Mouse (Mus musculus) liver, embryonic 11.5 days (tissue): ENCODE measurements around the gene Fgfr2. TPM values are rescaled to one million over a fixed set of nuclear protein-coding genes. Genes with fewer than 3 reads are reported as not detected.

Experiments
- ATAC-seq: fragments of 200-750 bp; cut with Nextera tagmentation; replicated peaks from 2 replicates; pipeline ENCODE4 v1.8.0; 2017; ENCODE audit warnings: moderate number of reproducible peaks, mild to moderate bottlenecking, moderate TSS enrichment, moderate library complexity; ENCODE audit not compliant: low FRiP score
- DNase-seq: peaks from one replicate; pipeline ENCODE4 v3.0.0-alpha.2; 2017; ENCODE audit warnings: low spot score
- H3K27ac ChIP-seq: fragments of 300-500 bp; sonication (generic); 2 replicates; pipeline ENCODE4 v1.5.1; 2014; ENCODE audit warnings: mild to moderate bottlenecking, low read depth, low read length, control low read depth
- H3K27me3 ChIP-seq: fragments of 300-500 bp; sonication (generic); replicated peaks from 2 replicates; pipeline ENCODE4 v1.6.1; 2014; ENCODE audit warnings: low read length, mixed read lengths; ENCODE audit not compliant: control insufficient read depth, insufficient read depth
- H3K36me3 ChIP-seq: fragments of 300-500 bp; sonication (generic); 2 replicates; pipeline ENCODE4 v1.6.1; 2014; ENCODE audit warnings: mild to moderate bottlenecking, low read length, moderate library complexity, mixed read lengths; ENCODE audit not compliant: control insufficient read depth, insufficient read depth
- H3K4me1 ChIP-seq: fragments of 300-500 bp; sonication (generic); replicated peaks from 2 replicates; pipeline ENCODE4 v1.6.1; 2014; ENCODE audit warnings: low read length, mixed read lengths; ENCODE audit not compliant: control insufficient read depth, insufficient read depth
- H3K4me2 ChIP-seq: fragments of 300-500 bp; sonication (generic); 2 replicates; pipeline ENCODE4 v1.6.1; 2014; ENCODE audit warnings: mild to moderate bottlenecking, control low read depth, moderate library complexity
- H3K4me3 ChIP-seq: fragments of 300-500 bp; sonication (generic); 2 replicates; pipeline ENCODE4 v1.5.1; 2014; ENCODE audit warnings: low read depth, low read length, control low read depth
- H3K9ac ChIP-seq: fragments of 300-500 bp; sonication (generic); 2 replicates; pipeline ENCODE4 v1.6.1; 2014; ENCODE audit warnings: low read depth, low read length, control low read depth
- H3K9me3 ChIP-seq: fragments of 300-500 bp; sonication (generic); 2 replicates; pipeline ENCODE4 v1.6.1; 2016; ENCODE audit warnings: low read length, inconsistent platforms, mixed read lengths; ENCODE audit not compliant: control insufficient read depth
- WGBS: fragments of 180-500 bp; shearing (Covaris S2); extraction: QIAGEN DNeasy Blood & Tissue Kit; methylation state at CpG from one replicate; pipeline ENCODE4 v1.1.7; 2014; 5-methylcytosine and 5-hydroxymethylcytosine counted together
- polyA plus RNA-seq: library from polyadenylated mRNA; unstranded; fragments of >200 nt; fragmentation: Nextera tagmentation; extraction: Ambion mirVana; gene quantifications from 2 replicates; pipeline ENCODE4 v1.2.1, GENCODE M21; 2014

Fgfr2 gene
- polyA plus RNA-seq, 1 experiment from 2014 or later = 32.6 TPM

- Histone ChIP-seq H3K4me3 (no peak overlapping the region), H3K27me3 (no peaks in the 10 kb centered on the region; the same call in 1 of the 2 replicates), H3K4me2 (no peak overlapping the region), H3K9me3 (no peaks in the 10 kb centered on the region), H3K36me3 (no peaks in the 10 kb centered on the region), H3K9ac (no peak overlapping the region), H3K4me1 (no peaks in the 10 kb centered on the region), H3K27ac (no peak overlapping the region)
- ATAC-seq = no peak
- no peak for DNase-seq
- 69% methylated on average over 10 of the region's 10 CpGs for WGBS
These were observed 2294.7 kb downstream of the Fgfr2 start for GRCm38 (mm10) chr7:130828475-130828874.

- Histone ChIP-seq H3K27ac (no peak overlapping the region), H3K4me2 (no peak overlapping the region), H3K4me3 (no peak overlapping the region), H3K4me1 (no peaks in the 10 kb centered on the region), H3K36me3 (no peaks in the 10 kb centered on the region), H3K9ac (no peak overlapping the region), H3K27me3 (no peaks in the 10 kb centered on the region; the same call in 1 of the 2 replicates), H3K9me3 (no peaks in the 10 kb centered on the region)
- no peak for ATAC-seq
- no peak for DNase-seq
- 84% methylated on average over 9 of the region's 9 CpGs for WGBS
These were observed 2295.2 kb downstream of the Fgfr2 start for GRCm38 (mm10) chr7:130827844-130828403.

- Histone ChIP-seq H3K27me3 (no peaks in the 10 kb centered on the region; the same call in 1 of the 2 replicates), H3K27ac (no peak overlapping the region), H3K36me3 (no peaks in the 10 kb centered on the region), H3K4me1 (no peaks in the 10 kb centered on the region), H3K4me3 (no peak overlapping the region), H3K9ac (no peak overlapping the region), H3K9me3 (no peaks in the 10 kb centered on the region), H3K4me2 (no peak overlapping the region)
- WGBS = 48% methylated on average over 3 of the region's 3 CpGs
- DNase-seq (no peak), ATAC-seq (no peak)
These were observed 2295.7 kb downstream of the Fgfr2 start for GRCm38 (mm10) chr7:130827431-130827830.

GRCm38 (mm10) chr7:130826343-130826742 lies 2296.8 kb downstream of the Fgfr2 start:
- Histone ChIP-seq H3K4me1 (no peaks in the 10 kb centered on the region), H3K36me3 (no peaks in the 10 kb centered on the region), H3K27ac (no peak overlapping the region), H3K4me3 (no peak overlapping the region), H3K27me3 (no peaks in the 10 kb centered on the region; the same call in 1 of the 2 replicates), H3K9ac (no peak overlapping the region), H3K4me2 (no peak overlapping the region), H3K9me3 (no peaks in the 10 kb centered on the region)
- whole genome bisulfite sequencing = 65% methylated on average over 3 of the region's 3 CpGs
- DNase-seq = no peak
- no peak for ATAC-seq

GRCm38 (mm10) chr7:130823992-130824391 lies 2299.2 kb downstream of the Fgfr2 start:
- DNase-seq (no peak), ATAC-seq (no peak)
- no peaks in the 10 kb centered on the region for H3K36me3 ChIP-seq
- no peak overlapping the region for H3K4me3 ChIP-seq
- no peaks in the 10 kb centered on the region for H3K9me3 ChIP-seq
- no peak overlapping the region for H3K9ac ChIP-seq
- no peak overlapping the region for H3K4me2 ChIP-seq
- WGBS = 50% methylated on average over 9 of the region's 9 CpGs
- H3K4me1 ChIP-seq = no peaks in the 10 kb centered on the region
- no peak overlapping the region for H3K27ac ChIP-seq
- no peaks in the 10 kb centered on the region; the same call in 1 of the 2 replicates for H3K27me3 ChIP-seq

GRCm38 (mm10) chr7:130819624-130820023 lies 2303.5 kb downstream of the Fgfr2 start:
- ATAC-seq (no peak), DNase-seq (no peak)
- H3K9ac ChIP-seq = no peak overlapping the region
- WGBS = 75% methylated on average over 10 of the region's 10 CpGs
- no peak overlapping the region for H3K4me3 ChIP-seq
- H3K27me3 ChIP-seq = no peaks in the 10 kb centered on the region; the same call in 1 of the 2 replicates
- H3K36me3 ChIP-seq = no peaks in the 10 kb centered on the region
- H3K27ac ChIP-seq = no peak overlapping the region
- H3K9me3 ChIP-seq = no peaks in the 10 kb centered on the region
- no peak overlapping the region for H3K4me2 ChIP-seq
- H3K4me1 ChIP-seq = no peaks in the 10 kb centered on the region

GRCm38 (mm10) chr7:130818813-130819212 lies 2304.3 kb downstream of the Fgfr2 start:
- Histone ChIP-seq H3K4me1 (no peaks in the 10 kb centered on the region), H3K36me3 (no peaks in the 10 kb centered on the region), H3K9me3 (no peaks in the 10 kb centered on the region), H3K9ac (no peak overlapping the region), H3K4me3 (no peak overlapping the region), H3K4me2 (no peak overlapping the region), H3K27ac (no peak overlapping the region), H3K27me3 (no peaks in the 10 kb centered on the region; the same call in 1 of the 2 replicates)
- ATAC-seq (no peak), DNase-seq (no peak)
- WGBS = 52% methylated on average over 5 of the region's 5 CpGs

- H3K4me3 ChIP-seq = no peak overlapping the region
- no peaks in the 10 kb centered on the region for H3K9me3 ChIP-seq
- H3K4me2 ChIP-seq = no peak overlapping the region
- no peaks in the 10 kb centered on the region for H3K4me1 ChIP-seq
- no peaks in the 10 kb centered on the region for H3K27me3 ChIP-seq
- DNase-seq (no peak), ATAC-seq (no peak)
- no peaks in the 10 kb centered on the region for H3K36me3 ChIP-seq
- WGBS = 73% methylated on average over 7 of the region's 7 CpGs
- H3K9ac ChIP-seq = no peak overlapping the region
- H3K27ac ChIP-seq = no peak overlapping the region
These were observed 2306.9 kb downstream of the Fgfr2 start for GRCm38 (mm10) chr7:130816243-130816642.

- 92% methylated on average over 10 of the region's 10 CpGs for WGBS
- H3K27ac ChIP-seq = no peak overlapping the region
- no peaks in the 10 kb centered on the region for H3K27me3 ChIP-seq
- no peaks in the 10 kb centered on the region for H3K36me3 ChIP-seq
- ATAC-seq (no peak), DNase-seq (no peak)
- no peak overlapping the region for H3K9ac ChIP-seq
- no peak overlapping the region for H3K4me3 ChIP-seq
- H3K9me3 ChIP-seq = no peaks in the 10 kb centered on the region
- H3K4me2 ChIP-seq = no peak overlapping the region
- no peaks in the 10 kb centered on the region for H3K4me1 ChIP-seq
These were observed 2307.5 kb downstream of the Fgfr2 start for GRCm38 (mm10) chr7:130815601-130816000.
